Mouse (Mus musculus): ENCODE results near the gene Wwox. TPM values are rescaled to one million over a fixed set of nuclear protein-coding genes. Genes with fewer than 3 reads are reported as not detected.

Gene Wwox
- polyA plus RNA-seq, 1 experiment from 2014 or later, result 12.9 TPM

DNA sequence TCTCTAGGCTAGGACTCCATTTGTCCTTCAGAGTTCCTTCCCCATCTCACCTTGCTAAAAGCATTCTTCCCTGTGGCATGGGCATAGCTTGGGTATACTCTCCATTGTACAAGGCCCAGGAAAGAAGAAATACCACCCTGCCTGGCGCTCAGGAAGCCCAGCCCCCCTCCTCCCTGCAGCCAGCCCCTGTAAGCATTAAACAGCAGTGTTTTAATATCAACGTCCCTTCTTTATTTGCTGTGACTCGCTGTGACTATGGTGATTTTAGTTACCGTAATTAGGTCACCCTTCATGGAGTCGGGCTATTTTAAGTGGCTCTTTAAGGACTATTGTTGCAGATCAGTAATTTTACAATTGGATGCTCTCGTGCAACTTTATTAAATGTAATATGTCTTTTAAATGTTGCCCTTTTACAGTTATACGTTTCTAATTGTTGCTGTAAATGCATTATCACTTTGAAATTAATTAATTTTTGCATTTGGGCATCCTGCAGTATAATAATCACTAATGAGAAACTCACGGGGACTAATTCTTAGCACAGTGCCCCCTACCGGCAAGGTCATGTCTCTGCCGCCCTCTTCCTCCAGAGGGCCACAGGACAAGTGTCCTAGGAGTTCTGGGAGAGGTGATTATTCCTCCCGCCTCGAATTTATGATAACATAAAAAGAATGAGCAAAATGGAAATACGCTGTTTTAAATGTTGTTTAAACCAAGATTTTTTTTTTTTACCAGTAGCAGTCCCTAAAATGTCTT, 276.0 kb downstream of the Wwox start:
- WGBS, result 62% methylated on average over 13 of the region's 13 CpGs
- H3K36me3 ChIP-seq (ENCODE audit: control insufficient read depth, insufficient read depth, low read length), result no peaks in the 10 kb centered on the region
- H3K4me1 ChIP-seq (ENCODE audit: control insufficient read depth, insufficient read depth, low read length), result no peaks in the 10 kb centered on the region
- no peak overlapping the region for H3K4me2 ChIP-seq (ENCODE audit: low read length)
- H3K27ac ChIP-seq (replicated peaks; ENCODE audit: low read depth, low read length), result no peak overlapping the region
- no peak for ATAC-seq (ENCODE audit: low FRiP score, low TSS enrichment)
- no peak overlapping the region for H3K9ac ChIP-seq (replicated peaks; ENCODE audit: low read length)
- DNase-seq, result no peak
- H3K4me3 ChIP-seq (replicated peaks; ENCODE audit: low read depth, low read length), result no peak overlapping the region
- no peaks in the 10 kb centered on the region for H3K27me3 ChIP-seq (ENCODE audit: control insufficient read depth, insufficient read depth, low read length)
- H3K9me3 ChIP-seq (ENCODE audit: control insufficient read depth, low read length), result no peaks in the 10 kb centered on the region

GRCm38 (mm10) chr8:114716546-114717255, 277.2 kb downstream of the Wwox start:
- H3K4me3 ChIP-seq (replicated peaks; ENCODE audit: low read depth, low read length), result no peak overlapping the region
- ATAC-seq (ENCODE audit: low FRiP score, low TSS enrichment) (no peak), DNase-seq (no peak)

DNA sequence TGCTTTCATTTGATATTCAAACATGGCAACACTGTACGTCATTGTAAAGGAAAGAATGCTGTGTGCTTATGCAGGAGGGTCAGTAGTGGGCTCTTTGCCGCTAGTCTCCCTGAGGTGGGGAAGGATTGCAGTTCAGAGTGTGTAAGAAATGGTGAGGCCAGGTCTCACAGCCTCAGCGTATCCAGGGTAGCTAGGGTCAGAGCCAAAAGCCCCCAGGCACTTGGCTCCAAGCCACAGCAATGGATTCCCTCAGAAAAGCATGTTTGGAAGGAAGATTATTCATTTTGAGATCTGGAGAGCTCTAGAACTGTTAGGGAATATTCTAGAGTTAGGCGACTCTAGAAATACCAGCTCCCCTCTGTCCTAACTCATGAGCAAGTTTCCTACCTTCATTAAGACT, 279.4 kb downstream of the Wwox start:
- no peaks in the 10 kb centered on the region for H3K27me3 ChIP-seq (ENCODE audit: control insufficient read depth, insufficient read depth, low read length)
- WGBS, result 81% methylated on average over 4 of the region's 4 CpGs
- H3K4me2 ChIP-seq (ENCODE audit: low read length), result no peak overlapping the region
- no peaks in the 10 kb centered on the region for H3K9me3 ChIP-seq (ENCODE audit: control insufficient read depth, low read length)
- no peak overlapping the region for H3K27ac ChIP-seq (replicated peaks; ENCODE audit: low read depth, low read length)
- DNase-seq (no peak), ATAC-seq (ENCODE audit: low FRiP score, low TSS enrichment) (no peak)
- no peaks in the 10 kb centered on the region for H3K36me3 ChIP-seq (ENCODE audit: control insufficient read depth, insufficient read depth, low read length)
- no peak overlapping the region for H3K9ac ChIP-seq (replicated peaks; ENCODE audit: low read length)
- no peaks in the 10 kb centered on the region for H3K4me1 ChIP-seq (ENCODE audit: control insufficient read depth, insufficient read depth, low read length)
- no peak overlapping the region for H3K4me3 ChIP-seq (replicated peaks; ENCODE audit: low read depth, low read length)

More at GRCm38 (mm10) chr8:114716546-114717255, 277.2 kb downstream of the Wwox start:
- no peaks in the 10 kb centered on the region for H3K9me3 ChIP-seq (ENCODE audit: control insufficient read depth, low read length)
- H3K27me3 ChIP-seq (ENCODE audit: control insufficient read depth, insufficient read depth, low read length), result no peaks in the 10 kb centered on the region
- H3K9ac ChIP-seq (replicated peaks; ENCODE audit: low read length), result no peak overlapping the region
- no peak overlapping the region for H3K27ac ChIP-seq (replicated peaks; ENCODE audit: low read depth, low read length)
- no peaks in the 10 kb centered on the region for H3K36me3 ChIP-seq (ENCODE audit: control insufficient read depth, insufficient read depth, low read length)
- H3K4me1 ChIP-seq (ENCODE audit: control insufficient read depth, insufficient read depth, low read length), result no peaks in the 10 kb centered on the region
- no peak overlapping the region for H3K4me2 ChIP-seq (ENCODE audit: low read length)
- 87% methylated on average over 14 of the region's 14 CpGs for WGBS

DNA sequence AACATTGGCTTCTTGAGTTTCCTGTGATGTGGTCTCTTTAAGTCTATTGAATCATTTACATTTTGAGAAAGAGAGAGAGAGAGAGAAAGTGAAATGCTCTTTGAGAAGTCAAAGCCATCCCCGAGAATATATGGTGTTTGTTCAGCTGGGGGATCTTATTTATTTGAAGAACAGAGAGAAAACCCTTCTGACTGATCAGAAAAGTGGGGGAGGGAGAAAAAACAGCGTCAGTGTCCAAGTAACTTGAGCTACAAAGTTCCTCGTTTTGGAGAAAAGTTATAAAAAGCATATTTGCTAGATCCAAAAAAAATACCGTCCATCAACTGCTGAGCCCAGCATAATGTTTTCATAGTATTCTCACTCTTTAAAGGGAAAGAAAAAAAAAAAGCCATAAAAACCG, 283.2 kb downstream of the Wwox start:
- H3K36me3 ChIP-seq (ENCODE audit: control insufficient read depth, insufficient read depth, low read length), result no peaks in the 10 kb centered on the region
- 67% methylated on average over 5 of the region's 5 CpGs for WGBS

GRCm38 (mm10) chr8:114731260-114732140, 292.0 kb downstream of the Wwox start:
- Histone ChIP-seq H3K4me1 (ENCODE audit: control insufficient read depth, insufficient read depth, low read length) (peaks cover 6% of the 10 kb centered on the region), H3K27ac (replicated peaks; ENCODE audit: low read depth, low read length) (no peak overlapping the region; the same call in 1 of the 2 replicates), H3K9me3 (ENCODE audit: control insufficient read depth, low read length) (no peaks in the 10 kb centered on the region), H3K36me3 (ENCODE audit: control insufficient read depth, insufficient read depth, low read length) (no peaks in the 10 kb centered on the region), H3K27me3 (ENCODE audit: control insufficient read depth, insufficient read depth, low read length) (no peaks in the 10 kb centered on the region; the same call in 1 of the 2 replicates), H3K4me3 (replicated peaks; ENCODE audit: low read depth, low read length) (no peak overlapping the region), H3K4me2 (ENCODE audit: low read length) (peak overlapping the region; percentile 39), H3K9ac (replicated peaks; ENCODE audit: low read length) (0 out of 2 replicates have a peak overlapping the region, but pooled peaks have one; percentile 1)
- 24% methylated on average over 17 of the region's 17 CpGs for WGBS
- peak; percentile 62 for DNase-seq
- ATAC-seq (ENCODE audit: low FRiP score, low TSS enrichment), result no peak

More for the DNA sequence above, 283.2 kb downstream of the Wwox start:
- DNase-seq (no peak), ATAC-seq (ENCODE audit: low FRiP score, low TSS enrichment) (no peak)
- Histone ChIP-seq H3K9ac (replicated peaks; ENCODE audit: low read length) (no peak overlapping the region), H3K4me1 (ENCODE audit: control insufficient read depth, insufficient read depth, low read length) (no peaks in the 10 kb centered on the region), H3K27me3 (ENCODE audit: control insufficient read depth, insufficient read depth, low read length) (no peaks in the 10 kb centered on the region), H3K27ac (replicated peaks; ENCODE audit: low read depth, low read length) (no peak overlapping the region), H3K4me3 (replicated peaks; ENCODE audit: low read depth, low read length) (no peak overlapping the region), H3K4me2 (ENCODE audit: low read length) (no peak overlapping the region), H3K9me3 (ENCODE audit: control insufficient read depth, low read length) (no peaks in the 10 kb centered on the region)

DNA sequence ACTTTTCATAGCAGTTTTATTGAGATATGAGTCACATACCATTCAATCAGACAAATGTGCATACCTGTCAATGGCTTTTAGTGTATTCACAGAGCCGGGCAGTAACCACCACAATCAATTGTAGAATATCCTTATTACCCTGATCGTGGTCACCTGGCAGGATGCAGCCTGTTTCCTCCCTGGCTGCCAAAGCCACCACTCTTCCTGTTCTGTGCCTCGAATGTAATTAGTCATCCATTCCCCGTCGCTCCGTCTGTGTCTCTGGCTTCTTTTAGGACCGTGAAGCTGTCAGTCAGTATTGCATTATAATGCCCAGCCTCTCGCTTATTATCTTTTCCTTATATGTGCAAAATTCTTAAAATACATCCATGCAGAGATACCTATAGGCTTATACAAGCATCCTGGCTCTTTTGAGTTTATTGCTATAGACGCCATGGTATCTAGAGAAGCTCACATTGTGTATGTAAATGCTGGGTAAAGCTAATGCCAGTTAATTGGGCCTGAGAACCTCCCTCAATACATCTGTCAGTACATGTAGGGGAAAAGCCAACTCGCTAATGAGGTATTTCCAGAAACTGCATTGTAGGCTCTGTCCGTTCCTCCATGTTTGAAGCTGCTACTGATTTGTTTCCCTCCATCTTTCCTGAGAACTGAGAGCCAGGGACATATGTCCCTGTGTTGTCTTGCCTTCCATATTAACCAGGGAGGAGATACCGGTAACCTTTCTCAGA, 303.9 kb downstream of the Wwox start:
- ATAC-seq (ENCODE audit: low FRiP score, low TSS enrichment) (no peak), DNase-seq (no peak)
- Histone ChIP-seq H3K27me3 (ENCODE audit: control insufficient read depth, insufficient read depth, low read length) (no peaks in the 10 kb centered on the region), H3K36me3 (ENCODE audit: control insufficient read depth, insufficient read depth, low read length) (no peaks in the 10 kb centered on the region), H3K9me3 (ENCODE audit: control insufficient read depth, low read length) (peaks cover 10% of the 10 kb centered on the region), H3K27ac (replicated peaks; ENCODE audit: low read depth, low read length) (no peak overlapping the region), H3K4me1 (ENCODE audit: control insufficient read depth, insufficient read depth, low read length) (no peaks in the 10 kb centered on the region), H3K4me3 (replicated peaks; ENCODE audit: low read depth, low read length) (no peak overlapping the region), H3K4me2 (ENCODE audit: low read length) (no peak overlapping the region), H3K9ac (replicated peaks; ENCODE audit: low read length) (no peak overlapping the region)
- WGBS, result 70% methylated on average over 12 of the region's 12 CpGs

DNA sequence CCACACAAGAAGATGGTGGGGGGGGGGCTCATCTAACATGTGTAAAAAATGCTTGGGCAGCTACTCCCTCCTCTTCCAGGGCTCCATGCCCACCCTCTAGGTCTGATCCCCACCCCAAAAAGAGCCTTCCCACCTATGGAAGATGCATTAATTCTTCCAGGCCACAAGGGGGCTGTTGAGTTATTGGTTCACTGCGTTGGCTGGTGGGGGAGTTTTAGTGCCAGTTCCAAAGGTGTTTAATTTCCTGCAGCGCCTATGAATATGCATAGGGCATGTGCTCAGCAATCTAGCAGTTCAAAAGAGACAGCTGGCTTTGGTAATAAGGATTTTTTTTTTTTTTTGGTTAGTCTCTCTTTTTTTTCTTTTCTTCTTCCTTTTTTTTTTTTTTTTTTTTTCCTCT, 306.9 kb downstream of the Wwox start:
- no peak overlapping the region for H3K27ac ChIP-seq (replicated peaks; ENCODE audit: low read depth, low read length)
- H3K4me3 ChIP-seq (replicated peaks; ENCODE audit: low read depth, low read length), result no peak overlapping the region
- no peak overlapping the region for H3K4me2 ChIP-seq (ENCODE audit: low read length)
- H3K36me3 ChIP-seq (ENCODE audit: control insufficient read depth, insufficient read depth, low read length), result no peaks in the 10 kb centered on the region
- no peak for ATAC-seq (ENCODE audit: low FRiP score, low TSS enrichment)
- no peak overlapping the region for H3K9ac ChIP-seq (replicated peaks; ENCODE audit: low read length)
- H3K4me1 ChIP-seq (ENCODE audit: control insufficient read depth, insufficient read depth, low read length), result no peaks in the 10 kb centered on the region
- H3K9me3 ChIP-seq (ENCODE audit: control insufficient read depth, low read length), result no peaks in the 10 kb centered on the region
- peak; percentile 61 for DNase-seq
- 60% methylated on average over 2 of the region's 2 CpGs for WGBS
- no peaks in the 10 kb centered on the region for H3K27me3 ChIP-seq (ENCODE audit: control insufficient read depth, insufficient read depth, low read length)
